Mouse (Mus musculus) liver, embryonic 15.5 days (tissue): ENCODE results near the gene Rxrg. TPM values are rescaled to one million over a fixed set of nuclear protein-coding genes. Genes with fewer than 3 reads are reported as not detected.

Source experiments
- ATAC-seq: fragments of 200-750 bp; cut with Nextera tagmentation; 2 replicates; pipeline ENCODE4 v1.8.0; 2017; ENCODE audit warnings: moderate number of reproducible peaks, mild to moderate bottlenecking, moderate library complexity; ENCODE audit not compliant: insufficient read depth
- H3K27ac ChIP-seq: fragments of 300-500 bp; sonication (generic); replicated peaks from 2 replicates; pipeline ENCODE4 v1.5.1; 2015; ENCODE audit warnings: mild to moderate bottlenecking, inconsistent platforms
- H3K27me3 ChIP-seq: fragments of 300-500 bp; sonication (generic); 2 replicates; pipeline ENCODE4 v1.6.1; 2015; ENCODE audit warnings: mild to moderate bottlenecking, inconsistent platforms
- H3K36me3 ChIP-seq: fragments of 300-500 bp; sonication (generic); replicated peaks from 2 replicates; pipeline ENCODE4 v1.6.1; 2015; ENCODE audit warnings: moderate library complexity, mild to moderate bottlenecking, inconsistent platforms
- H3K4me1 ChIP-seq: fragments of 300-500 bp; sonication (generic); replicated peaks from 2 replicates; pipeline ENCODE4 v1.6.1; 2015; ENCODE audit warnings: inconsistent platforms
- H3K4me2 ChIP-seq: fragments of 300-500 bp; sonication (generic); 2 replicates; pipeline ENCODE4 v1.6.1; 2015; ENCODE audit warnings: moderate library complexity, mild to moderate bottlenecking, inconsistent platforms
- H3K4me3 ChIP-seq: fragments of 300-500 bp; sonication (generic); replicated peaks from 2 replicates; pipeline ENCODE4 v1.5.1; 2015; ENCODE audit warnings: mild to moderate bottlenecking, inconsistent platforms
- H3K9ac ChIP-seq: fragments of 300-500 bp; sonication (generic); 2 replicates; pipeline ENCODE4 v1.6.1; 2015; ENCODE audit warnings: moderate library complexity, mild to moderate bottlenecking, inconsistent platforms
- H3K9me3 ChIP-seq: fragments of 300-500 bp; sonication (generic); replicated peaks from 2 replicates; pipeline ENCODE4 v1.6.1; 2016; ENCODE audit warnings: inconsistent platforms
- WGBS: fragments of 180-500 bp; shearing (Covaris S2); methylation state at CpG from one replicate; pipeline ENCODE4 v1.1.7; 2015; ENCODE audit warnings: mixed read lengths; ENCODE audit not compliant: insufficient replicate concordance; 5-methylcytosine and 5-hydroxymethylcytosine counted together
- polyA plus RNA-seq: library from polyadenylated mRNA; unstranded; fragments of >200 nt; fragmentation: Nextera tagmentation; extraction: Ambion mirVana; gene quantifications from 2 replicates; pipeline ENCODE4 v1.2.1, GENCODE M21; 2015

The Rxrg gene
- polyA plus RNA-seq, 1 experiment from 2014 or later = 0.51 TPM

DNA sequence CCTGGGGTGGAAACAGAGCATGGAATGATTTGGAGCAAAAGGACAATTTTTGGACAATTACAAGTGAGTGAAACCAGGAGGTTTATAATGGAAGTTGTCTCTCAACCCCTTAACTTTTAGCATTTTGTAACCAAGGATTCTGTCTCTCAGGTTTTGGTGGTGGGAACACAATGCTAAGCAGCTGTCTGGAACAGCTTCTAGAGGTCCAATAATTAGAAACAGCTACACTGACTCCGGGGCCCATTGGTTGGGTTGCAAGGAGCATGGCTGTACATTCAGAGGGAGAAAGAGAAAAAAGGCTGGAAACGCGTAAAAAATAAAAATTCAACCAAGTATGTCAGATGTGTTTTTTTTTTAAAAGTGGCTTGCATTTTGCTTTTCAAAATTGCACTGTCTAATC lies 50.5 kb downstream of the Rxrg start:
- 77% methylated on average over 3 of the region's 3 CpGs for WGBS
- Histone ChIP-seq H3K9ac (no peak overlapping the region), H3K27me3 (0 out of 2 replicates have a peak, but pooled peaks cover 6% of the 10 kb centered on the region), H3K4me1 (no peaks in the 10 kb centered on the region), H3K9me3 (no peaks in the 10 kb centered on the region), H3K4me2 (no peak overlapping the region), H3K27ac (no peak overlapping the region), H3K4me3 (no peak overlapping the region), H3K36me3 (no peaks in the 10 kb centered on the region)
- ATAC-seq = no peak

DNA sequence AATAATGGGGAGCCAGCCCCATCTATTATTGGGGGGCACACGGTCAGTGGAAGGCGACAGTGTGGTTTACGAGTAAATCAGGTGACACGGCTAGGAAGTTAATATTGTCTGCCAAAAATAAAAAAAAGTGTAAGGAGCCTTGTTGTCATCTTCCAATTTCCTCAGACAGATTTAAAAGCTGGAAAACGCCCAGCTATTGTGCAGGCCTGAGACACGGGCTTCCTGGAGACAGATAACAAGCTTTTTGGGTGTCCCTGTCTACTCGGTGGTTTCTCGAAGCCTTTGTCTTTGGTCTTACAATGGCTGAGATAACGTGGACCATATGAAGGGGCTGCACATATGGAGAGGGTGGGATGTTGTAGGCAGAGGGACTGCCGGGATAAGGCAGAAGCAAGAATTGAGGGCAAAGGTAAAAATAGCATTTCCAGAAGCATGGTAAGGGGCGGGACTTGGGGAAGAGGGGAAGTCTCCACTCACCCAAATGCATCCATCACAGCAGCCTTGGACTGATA lies 51.0 kb downstream of the Rxrg start:
- Histone ChIP-seq H3K9me3 (no peaks in the 10 kb centered on the region), H3K4me1 (no peaks in the 10 kb centered on the region), H3K27ac (no peak overlapping the region), H3K4me2 (no peak overlapping the region), H3K36me3 (no peaks in the 10 kb centered on the region), H3K9ac (no peak overlapping the region), H3K27me3 (0 out of 2 replicates have a peak, but pooled peaks cover 3% of the 10 kb centered on the region), H3K4me3 (no peak overlapping the region)
- 47% methylated on average over 11 of the region's 11 CpGs for WGBS
- no peak for ATAC-seq

DNA sequence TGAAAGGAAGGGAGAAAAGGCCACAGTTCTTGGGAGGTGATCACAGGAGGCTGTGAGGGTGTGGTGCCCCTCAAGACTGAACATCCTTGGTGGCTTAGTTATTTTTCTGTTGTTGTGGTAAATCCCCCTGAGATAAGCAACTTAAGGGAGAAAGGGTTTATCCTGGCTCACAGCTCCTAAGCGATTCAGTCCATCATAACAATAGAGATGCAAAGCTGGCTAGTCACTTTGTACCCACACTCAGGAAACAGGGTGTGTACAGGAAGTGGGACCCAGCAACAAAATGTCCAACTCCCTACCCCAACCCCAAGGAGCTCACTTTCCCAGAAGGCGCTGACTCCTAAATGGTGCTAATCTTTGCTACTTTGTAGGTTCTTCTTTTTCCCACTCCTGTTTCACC lies 54.2 kb downstream of the Rxrg start:
- Histone ChIP-seq H3K9ac (no peak overlapping the region), H3K27me3 (no peaks in the 10 kb centered on the region), H3K4me2 (no peak overlapping the region), H3K4me3 (no peak overlapping the region), H3K36me3 (no peaks in the 10 kb centered on the region), H3K27ac (no peak overlapping the region), H3K4me1 (no peaks in the 10 kb centered on the region), H3K9me3 (no peaks in the 10 kb centered on the region)
- 49% methylated on average over 2 of the region's 2 CpGs for WGBS
- ATAC-seq = no peak

GRCm38 (mm10) chr1:167659065-167659464 lies 60.9 kb downstream of the Rxrg start:
- Histone ChIP-seq H3K27me3 (peaks cover 34% of the 10 kb centered on the region), H3K27ac (no peak overlapping the region), H3K9ac (no peak overlapping the region), H3K9me3 (no peaks in the 10 kb centered on the region), H3K36me3 (no peaks in the 10 kb centered on the region), H3K4me2 (no peak overlapping the region), H3K4me1 (no peaks in the 10 kb centered on the region), H3K4me3 (no peak overlapping the region)
- 58% methylated on average over 3 of the region's 3 CpGs for WGBS
- ATAC-seq = no peak

- peaks cover 34% of the 10 kb centered on the region for H3K27me3 ChIP-seq
- H3K4me2 ChIP-seq = no peak overlapping the region
- H3K4me3 ChIP-seq = no peak overlapping the region
- no peaks in the 10 kb centered on the region for H3K4me1 ChIP-seq
- no peaks in the 10 kb centered on the region for H3K36me3 ChIP-seq
- H3K27ac ChIP-seq = no peak overlapping the region
- ATAC-seq = no peak
- H3K9me3 ChIP-seq = no peaks in the 10 kb centered on the region
- 2% methylated on average over 21 of the region's 21 CpGs for WGBS
- H3K9ac ChIP-seq = no peak overlapping the region
These were observed 62.4 kb downstream of the Rxrg start for GRCm38 (mm10) chr1:167660521-167661101.

- Histone ChIP-seq H3K27ac (no peak overlapping the region), H3K27me3 (peaks cover 34% of the 10 kb centered on the region)
- ATAC-seq = no peak
These were observed 62.9 kb downstream of the Rxrg start for GRCm38 (mm10) chr1:167661123-167661522.

DNA sequence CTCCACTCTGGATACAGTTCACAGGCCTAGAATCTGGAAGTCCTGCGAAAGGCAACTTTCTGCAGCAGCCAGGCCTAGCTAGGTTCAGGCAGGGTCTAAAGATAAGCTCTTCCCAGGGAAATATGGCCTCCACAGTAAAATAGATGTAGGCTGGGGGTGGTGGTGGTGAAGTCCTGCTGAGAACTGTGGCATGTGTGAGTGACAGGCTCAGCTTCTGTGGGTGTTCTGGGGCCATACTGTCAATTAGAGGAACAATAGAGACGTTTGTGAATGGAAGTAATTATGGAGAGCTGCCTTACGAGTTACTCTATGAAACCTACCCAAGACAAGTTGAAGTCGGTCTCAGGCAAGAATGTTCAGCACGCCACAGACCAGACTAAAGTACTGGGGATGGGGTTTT lies 65.0 kb downstream of the Rxrg start:
- H3K9me3 ChIP-seq = no peaks in the 10 kb centered on the region
- ATAC-seq = no peak
- H3K27me3 ChIP-seq = peaks cover 34% of the 10 kb centered on the region
- H3K4me3 ChIP-seq = no peak overlapping the region
- no peak overlapping the region for H3K4me2 ChIP-seq
- no peak overlapping the region for H3K9ac ChIP-seq
- no peaks in the 10 kb centered on the region for H3K4me1 ChIP-seq
- 55% methylated on average over 5 of the region's 5 CpGs for WGBS
- no peak overlapping the region for H3K27ac ChIP-seq
- H3K36me3 ChIP-seq = no peaks in the 10 kb centered on the region

More at GRCm38 (mm10) chr1:167661123-167661522, 62.9 kb downstream of the Rxrg start:
- no peak overlapping the region for H3K9ac ChIP-seq
- H3K4me2 ChIP-seq = no peak overlapping the region
- no peaks in the 10 kb centered on the region for H3K36me3 ChIP-seq
- no peak overlapping the region for H3K4me3 ChIP-seq
- 2% methylated on average over 19 of the region's 19 CpGs for WGBS
- no peaks in the 10 kb centered on the region for H3K9me3 ChIP-seq
- H3K4me1 ChIP-seq = no peaks in the 10 kb centered on the region

DNA sequence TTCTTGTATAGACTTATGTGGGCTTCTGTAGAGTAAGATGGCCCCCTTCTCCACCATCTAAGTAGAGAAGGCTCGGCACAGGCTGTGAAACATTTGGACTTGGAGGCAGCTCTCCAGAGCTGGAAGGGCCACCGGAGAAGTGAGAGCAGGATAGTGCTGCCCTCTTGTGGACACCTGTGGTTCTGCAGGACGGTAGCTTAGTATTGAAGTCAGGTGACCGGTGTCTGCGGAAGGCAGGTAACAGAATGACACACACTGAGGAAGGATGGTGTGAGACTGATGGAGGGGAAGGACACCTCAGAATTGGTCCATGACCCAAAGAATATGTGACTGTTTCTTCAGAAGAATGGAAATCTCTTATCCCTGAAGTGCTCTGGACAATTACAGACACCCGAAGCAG lies 71.6 kb downstream of the Rxrg start:
- Histone ChIP-seq H3K27me3 (peaks cover 25% of the 10 kb centered on the region), H3K4me2 (no peak overlapping the region), H3K4me3 (no peak overlapping the region), H3K9me3 (no peaks in the 10 kb centered on the region), H3K4me1 (no peaks in the 10 kb centered on the region), H3K36me3 (no peaks in the 10 kb centered on the region), H3K9ac (no peak overlapping the region), H3K27ac (no peak overlapping the region)
- 31% methylated on average over 6 of the region's 6 CpGs for WGBS
- no peak for ATAC-seq

- Histone ChIP-seq H3K9me3 (no peaks in the 10 kb centered on the region), H3K4me1 (no peaks in the 10 kb centered on the region), H3K27ac (no peak overlapping the region), H3K36me3 (no peaks in the 10 kb centered on the region), H3K9ac (no peak overlapping the region), H3K4me3 (no peak overlapping the region), H3K4me2 (no peak overlapping the region), H3K27me3 (peaks cover 25% of the 10 kb centered on the region)
- no peak for ATAC-seq
- 18% methylated on average over 17 of the region's 17 CpGs for WGBS
These were observed 74.3 kb downstream of the Rxrg start for GRCm38 (mm10) chr1:167672433-167672987.

DNA sequence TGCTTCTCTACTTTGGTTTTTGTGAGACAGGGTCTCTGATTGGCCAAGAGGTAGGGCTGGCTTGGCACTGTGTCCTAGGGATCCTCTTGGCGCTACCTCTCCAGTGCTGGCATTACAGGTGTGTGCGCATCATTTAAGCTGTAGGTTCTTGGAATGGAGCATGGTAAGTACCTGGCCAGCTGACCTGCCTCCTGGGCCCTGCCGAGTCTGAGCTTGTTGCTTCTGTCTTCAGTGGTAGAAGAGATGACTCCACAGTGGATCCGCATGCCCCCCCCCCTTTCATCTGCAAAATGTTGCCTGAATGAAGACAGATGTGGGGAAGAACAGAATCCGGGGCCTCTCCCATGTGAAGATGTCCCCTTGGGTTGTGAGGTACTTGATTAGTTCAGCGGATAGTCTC lies 80.9 kb downstream of the Rxrg start:
- H3K4me3 ChIP-seq = no peak overlapping the region
- no peaks in the 10 kb centered on the region for H3K36me3 ChIP-seq
- H3K27me3 ChIP-seq = peaks cover 3% of the 10 kb centered on the region
- no peaks in the 10 kb centered on the region for H3K9me3 ChIP-seq
- H3K4me2 ChIP-seq = no peak overlapping the region
- ATAC-seq = no peak
- no peak overlapping the region for H3K9ac ChIP-seq
- H3K27ac ChIP-seq = no peak overlapping the region
- no peaks in the 10 kb centered on the region for H3K4me1 ChIP-seq
- 77% methylated on average over 6 of the region's 6 CpGs for WGBS

DNA sequence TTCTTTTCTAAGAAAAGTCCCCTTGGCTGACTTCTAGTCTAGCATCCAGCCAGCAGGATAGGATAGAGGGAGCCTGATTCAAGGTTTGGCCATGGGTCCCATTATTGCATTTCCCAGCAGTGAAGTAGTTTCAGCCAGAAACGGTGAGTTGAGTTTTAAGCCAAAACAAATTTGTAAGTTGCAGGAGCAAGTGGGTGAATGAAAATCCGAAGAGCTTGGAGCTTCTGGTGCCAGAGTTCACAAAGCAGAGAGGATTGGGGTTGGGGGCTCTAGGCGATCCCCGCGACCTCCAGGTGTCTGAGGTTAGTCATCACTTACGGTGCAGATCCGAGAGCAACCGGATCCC lies 89.8 kb downstream of the Rxrg start:
- Histone ChIP-seq H3K4me1 (peaks cover 4% of the 10 kb centered on the region; the same call in 1 of the 2 replicates), H3K27me3 (peaks cover 73% of the 10 kb centered on the region), H3K9me3 (no peaks in the 10 kb centered on the region), H3K4me3 (no peak overlapping the region), H3K27ac (no peak overlapping the region), H3K36me3 (no peaks in the 10 kb centered on the region), H3K4me2 (no peak overlapping the region), H3K9ac (no peak overlapping the region)
- 3% methylated on average over 8 of the region's 8 CpGs for WGBS
- no peak for ATAC-seq
